Mouse (Mus musculus): ENCODE results near the gene Sox5.

GRCm38 (mm10) chr6:144824153-144824552 is 42.4 kb upstream of the Sox5 start:
- TF ChIP-seq CTCF (IDR thresholded peaks at IDR 0.05; ENCODE audit: extremely low read depth, insufficient read depth, low read length) (no peak), POLR2A (IDR thresholded peaks at IDR 0.05; ENCODE audit: extremely low read depth, insufficient read depth, low read length) (no peak)

Measured in cortical plate, adult 2 months (tissue).